Mouse (Mus musculus) megakaryocyte, embryonic 14.5 days (primary cell): ENCODE data around the gene Ccsap.

Experiments used
- FLI1 ChIP-seq: IDR thresholded peaks from 2 replicates; pipeline ENCODE4 v1.6.1; 2012; ENCODE audit warnings: low read length, inconsistent platforms, mixed read lengths
- GATA1 ChIP-seq: IDR thresholded peaks from 3 replicates; pipeline ENCODE4 v1.6.1; 2012; ENCODE audit warnings: mixed read lengths, low read length, inconsistent platforms, borderline replicate concordance

GRCm38 (mm10) chr8:123846509-123846908 lies 13.5 kb downstream of the Ccsap start:
- TF ChIP-seq GATA1, result no peak
- no peak for TF ChIP-seq FLI1
